Mouse (Mus musculus): ENCODE results near the gene Ankrd34a. TPM values are rescaled to one million over a fixed set of nuclear protein-coding genes. Genes with fewer than 3 reads are reported as not detected.

Gene Ankrd34a
- total RNA-seq, 2 experiments from 2014 or later: 0.59 to 1.5 TPM

DNA sequence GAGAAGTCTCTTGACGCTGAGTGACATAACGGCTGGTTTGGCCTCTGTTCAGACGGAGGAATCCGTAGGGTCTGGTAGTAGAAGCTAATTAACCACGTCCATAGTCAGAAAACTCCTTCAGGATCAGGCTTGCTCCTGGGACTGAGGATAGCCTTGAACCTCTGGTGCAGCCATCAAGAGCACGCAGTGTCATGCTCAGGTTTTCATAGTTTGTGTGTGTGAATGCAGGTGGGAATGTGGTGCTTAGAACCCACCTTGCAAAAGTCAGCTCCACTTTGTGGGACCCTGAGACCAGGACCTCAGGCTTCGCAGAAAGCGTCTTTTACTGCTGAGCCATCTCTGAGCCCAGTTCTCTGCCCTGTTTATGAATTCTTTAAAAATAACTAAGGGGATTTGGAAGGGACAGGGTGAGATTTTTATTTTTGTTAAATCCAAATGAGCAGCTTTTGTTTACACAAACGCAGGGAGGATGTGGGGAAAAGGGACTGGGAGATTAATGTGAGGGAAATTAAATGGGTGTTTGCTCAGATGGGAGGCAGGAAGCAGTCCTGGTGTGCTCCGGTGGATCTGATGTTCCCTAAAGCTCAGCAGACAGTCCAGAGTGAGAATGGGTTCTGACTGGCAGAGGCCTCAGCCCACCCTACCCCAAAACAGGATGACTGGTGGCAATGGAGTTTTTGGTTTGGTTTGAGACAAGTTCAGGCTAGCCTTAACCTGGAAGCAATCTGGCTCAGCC is 34.3 kb upstream of the Ankrd34a start:
- no peak for DNase-seq (ENCODE audit: low spot score in 2 of 2)

DNA sequence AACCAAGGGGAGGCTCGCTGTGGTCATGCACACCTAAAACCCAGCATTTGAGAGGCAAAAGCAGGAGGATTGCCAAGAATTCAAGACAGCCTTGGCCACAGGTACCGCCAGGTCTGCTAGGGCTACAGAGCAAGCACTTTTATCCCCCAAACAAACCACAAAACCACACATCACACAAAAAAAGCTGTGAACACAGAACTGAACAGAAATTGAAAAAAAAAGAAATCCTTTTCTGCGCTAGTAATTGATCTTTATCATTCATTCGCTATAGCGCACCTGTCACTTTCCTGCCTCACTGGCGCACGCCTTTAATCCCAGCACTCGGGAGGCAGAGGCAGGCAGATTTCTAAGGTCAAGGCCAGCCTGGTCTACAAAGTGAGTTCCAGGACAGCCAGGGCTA is 33.2 kb upstream of the Ankrd34a start:
- DNase-seq (ENCODE audit: low spot score in 2 of 2): no peak

DNA sequence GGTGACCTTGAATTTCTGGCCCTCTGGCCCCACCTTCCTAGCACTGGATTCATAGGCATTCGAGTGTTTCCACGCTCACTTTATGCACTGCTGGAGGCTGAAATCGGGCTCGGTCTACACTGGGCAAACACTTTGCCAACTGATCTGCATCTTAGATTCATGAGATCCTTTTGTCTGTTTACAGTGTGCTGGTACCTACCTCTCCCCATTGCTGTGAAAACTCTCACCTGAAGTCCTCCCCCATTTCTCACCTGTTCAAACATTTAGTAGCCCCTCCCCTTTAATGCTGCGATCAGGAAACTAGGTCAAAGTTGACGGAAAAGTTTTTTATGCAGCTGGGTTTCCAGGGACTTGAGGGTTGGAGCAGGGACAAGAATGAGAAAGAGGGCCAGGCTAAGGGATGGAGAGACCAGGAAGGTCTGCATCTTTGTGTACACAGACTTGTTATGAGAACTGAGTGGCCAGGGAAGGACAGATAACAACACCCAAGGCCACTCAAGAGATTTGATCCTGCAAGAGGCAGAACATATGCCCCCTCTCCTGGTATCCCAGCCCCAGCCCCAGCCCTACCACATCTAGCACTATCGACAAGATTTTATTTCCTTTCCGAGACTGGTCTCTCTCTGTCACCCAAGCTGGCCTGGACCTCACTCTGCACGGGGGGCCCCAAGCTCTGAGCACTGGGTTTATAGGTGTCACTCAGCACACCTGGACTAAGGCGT is 32.4 kb upstream of the Ankrd34a start:
- no peak for DNase-seq (ENCODE audit: low spot score in 2 of 2)

DNA sequence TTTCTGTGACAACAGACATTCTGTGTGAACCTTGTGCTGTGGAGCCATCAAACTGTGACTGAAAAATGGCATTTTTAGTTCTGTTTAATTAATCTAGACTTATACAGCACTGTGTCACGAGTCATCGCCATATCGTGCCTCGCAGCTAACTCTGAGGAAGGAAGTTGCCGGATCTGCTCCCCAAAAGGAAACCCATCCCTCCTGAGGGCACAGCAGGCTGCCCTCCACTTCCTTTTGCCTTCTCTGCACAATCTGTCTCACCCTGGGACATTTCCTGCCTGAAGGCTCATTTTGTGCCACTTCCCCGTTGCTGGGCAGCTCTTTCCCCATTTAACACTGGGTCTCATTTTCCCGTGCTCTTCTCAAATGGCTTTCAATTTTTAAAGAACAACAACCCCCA is 31.8 kb upstream of the Ankrd34a start:
- DNase-seq (ENCODE audit: low spot score in 2 of 2): no peak

DNA sequence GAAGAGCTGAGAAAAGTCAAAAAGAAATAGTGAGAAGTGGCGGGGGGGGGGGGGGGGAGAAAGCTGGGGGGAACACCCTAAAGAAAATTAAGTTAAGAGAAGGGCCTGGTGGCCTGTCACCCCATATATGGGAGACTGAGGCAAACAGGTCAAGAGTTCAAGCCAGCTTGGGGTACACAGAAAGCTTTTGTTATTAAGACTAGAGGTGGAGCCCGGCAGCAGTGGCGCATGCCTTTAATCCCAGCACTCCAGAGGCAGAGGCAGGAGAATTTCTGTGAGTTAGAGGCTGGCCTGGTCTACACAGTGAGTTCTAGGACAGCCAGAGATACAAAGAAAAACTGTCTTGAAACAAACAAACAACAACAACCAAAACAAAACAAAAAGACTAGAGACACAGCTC is 31.3 kb upstream of the Ankrd34a start:
- no peak for DNase-seq (ENCODE audit: low spot score in 2 of 2)

DNA sequence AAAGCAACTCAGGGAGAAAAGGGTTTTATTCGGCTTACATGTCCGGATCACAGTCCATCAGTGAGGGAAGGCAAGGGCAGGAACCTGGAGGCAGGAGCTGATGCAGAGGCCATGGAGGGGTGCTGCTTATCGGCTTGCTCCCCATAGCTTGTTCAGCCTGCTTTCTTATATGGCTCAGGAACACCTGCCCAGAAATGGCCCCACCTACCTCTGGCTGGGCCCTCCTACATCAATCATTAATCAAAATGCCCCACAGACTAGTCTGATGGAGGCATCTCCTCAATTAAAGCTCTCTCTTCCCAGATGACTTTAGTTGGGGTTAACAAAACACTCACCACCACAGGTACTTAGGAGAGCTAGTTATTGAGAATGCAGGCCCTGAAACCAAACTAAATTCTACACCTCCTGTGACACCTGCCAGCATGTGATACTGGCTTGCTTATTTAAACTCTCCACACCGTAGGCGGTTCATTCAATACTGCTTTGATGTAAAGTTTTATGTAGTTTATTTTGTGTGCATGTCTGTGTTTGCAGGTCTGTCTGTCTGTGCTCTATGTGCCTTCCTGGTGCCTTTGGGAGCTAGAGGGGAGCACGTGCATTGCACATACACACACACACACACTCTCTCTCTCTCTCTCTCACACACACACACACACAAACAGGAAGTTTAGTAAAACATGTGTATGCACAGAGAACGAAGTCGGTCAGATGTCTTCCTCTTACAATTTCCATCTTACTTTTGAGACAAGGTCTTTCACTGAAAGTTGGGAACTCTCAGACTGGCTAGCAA is 29.6 kb upstream of the Ankrd34a start:
- DNase-seq (ENCODE audit: low spot score in 2 of 2): no peak

DNA sequence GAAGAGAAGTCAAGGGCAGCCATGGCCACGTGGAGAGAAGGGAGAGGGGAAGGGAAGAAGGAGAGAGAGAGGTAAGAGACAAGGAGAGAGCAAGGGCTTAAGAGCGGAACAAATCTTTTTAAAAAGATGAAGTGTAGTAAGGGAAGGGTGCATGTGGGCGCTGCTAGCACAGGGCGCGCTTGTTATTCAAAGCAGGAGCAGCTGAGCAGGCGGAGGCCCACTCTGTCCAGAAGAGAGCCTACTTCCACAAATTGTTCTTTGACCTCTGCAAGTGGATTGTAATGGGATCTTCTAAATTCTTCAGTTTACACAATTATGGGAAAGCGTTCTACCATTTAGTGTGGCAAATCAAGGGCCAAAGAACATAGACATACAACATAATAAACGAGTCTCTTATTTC is 27.8 kb upstream of the Ankrd34a start:
- no peak for DNase-seq (ENCODE audit: low spot score in 2 of 2)

DNA sequence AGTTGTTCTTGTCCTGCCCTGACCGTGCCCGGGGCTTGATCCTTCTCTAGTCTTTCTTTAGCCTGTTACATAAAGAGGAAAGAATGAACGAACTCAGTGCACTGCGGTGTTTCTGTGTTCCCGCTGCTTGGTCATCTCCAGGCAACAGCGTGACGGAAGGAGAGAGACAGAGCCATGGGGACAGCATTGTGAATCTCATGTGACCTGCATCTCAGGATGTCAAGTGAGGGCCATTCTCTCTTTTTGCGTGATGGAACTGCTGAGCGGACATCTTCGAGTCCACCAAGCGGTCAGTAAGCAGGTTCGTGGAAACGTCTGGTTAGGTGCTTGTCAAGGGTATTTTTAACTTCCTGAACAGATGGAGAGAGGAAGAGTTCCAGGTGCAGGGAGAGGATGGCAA is 26.9 kb upstream of the Ankrd34a start:
- no peak for DNase-seq (ENCODE audit: low spot score in 2 of 2)

DNA sequence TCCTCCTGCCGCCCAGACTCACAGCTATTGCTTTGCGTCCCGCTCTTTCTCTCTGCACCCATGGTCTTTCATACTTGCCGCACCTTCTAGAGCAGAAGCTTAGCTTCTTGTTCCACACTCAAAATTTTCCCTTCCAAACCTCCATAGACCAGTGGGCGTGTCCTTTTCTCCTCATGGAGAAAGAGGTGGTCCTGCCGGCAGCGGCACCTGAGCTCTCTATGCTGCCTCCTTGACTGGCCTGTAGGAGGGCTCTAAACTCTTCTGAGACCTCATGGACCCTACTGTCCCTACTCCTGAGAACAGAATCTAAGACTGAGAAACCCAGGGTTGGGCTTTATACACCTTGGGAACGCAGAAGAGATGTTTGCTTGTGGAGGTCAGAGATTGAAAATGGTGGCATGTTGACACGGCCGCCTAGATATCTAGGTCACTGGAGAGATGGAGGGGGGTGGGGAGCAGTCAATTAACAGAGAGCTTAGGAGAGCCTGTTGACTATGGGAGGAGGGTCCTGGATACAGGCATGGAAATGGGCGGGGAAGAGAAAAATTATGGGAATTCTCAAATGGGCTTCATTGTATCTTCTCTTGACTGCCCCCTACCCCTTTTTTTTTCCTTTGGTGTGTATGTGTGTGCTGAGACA is 26.4 kb upstream of the Ankrd34a start:
- DNase-seq (ENCODE audit: low spot score in 2 of 2): no peak

DNA sequence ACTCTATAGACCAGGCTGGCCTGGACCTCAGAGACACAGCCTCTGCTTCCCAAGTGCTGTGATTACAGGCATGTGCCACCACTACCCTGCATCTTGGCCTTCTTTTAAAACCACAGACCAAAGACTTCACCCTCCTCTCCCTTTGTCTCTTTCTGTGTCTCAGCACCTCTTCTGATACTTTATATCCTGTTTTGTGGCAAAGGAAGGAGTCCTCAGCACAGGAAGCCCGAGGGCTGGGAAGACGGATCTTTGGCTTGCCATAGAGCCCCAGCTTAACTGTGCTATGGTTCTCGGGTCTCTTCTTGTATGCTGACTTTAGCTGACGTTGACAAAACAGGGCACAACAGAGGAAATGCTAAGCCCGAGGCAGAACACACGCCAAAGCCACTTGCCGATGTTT is 25.8 kb upstream of the Ankrd34a start:
- no peak for DNase-seq (ENCODE audit: low spot score in 2 of 2)

DNA sequence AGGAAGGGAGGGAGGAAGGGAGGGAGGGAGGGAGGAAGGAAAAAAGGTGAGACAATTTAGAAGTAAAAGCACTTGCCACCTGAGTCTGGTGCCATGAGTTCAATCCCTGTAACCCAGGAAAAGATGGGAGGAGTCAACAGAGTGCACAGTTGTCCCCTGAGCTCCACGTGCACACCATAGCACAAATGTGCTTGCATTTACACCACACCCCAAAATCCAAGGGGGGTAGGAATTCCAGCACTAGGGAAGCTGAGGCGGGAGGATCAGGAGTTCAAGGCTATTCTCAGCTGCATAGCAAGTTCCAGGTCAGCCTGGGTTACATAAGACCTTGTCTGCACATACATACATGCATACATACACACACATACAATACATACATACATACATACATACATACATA is 25.1 kb upstream of the Ankrd34a start:
- DNase-seq (ENCODE audit: low spot score in 2 of 2): no peak

DNA sequence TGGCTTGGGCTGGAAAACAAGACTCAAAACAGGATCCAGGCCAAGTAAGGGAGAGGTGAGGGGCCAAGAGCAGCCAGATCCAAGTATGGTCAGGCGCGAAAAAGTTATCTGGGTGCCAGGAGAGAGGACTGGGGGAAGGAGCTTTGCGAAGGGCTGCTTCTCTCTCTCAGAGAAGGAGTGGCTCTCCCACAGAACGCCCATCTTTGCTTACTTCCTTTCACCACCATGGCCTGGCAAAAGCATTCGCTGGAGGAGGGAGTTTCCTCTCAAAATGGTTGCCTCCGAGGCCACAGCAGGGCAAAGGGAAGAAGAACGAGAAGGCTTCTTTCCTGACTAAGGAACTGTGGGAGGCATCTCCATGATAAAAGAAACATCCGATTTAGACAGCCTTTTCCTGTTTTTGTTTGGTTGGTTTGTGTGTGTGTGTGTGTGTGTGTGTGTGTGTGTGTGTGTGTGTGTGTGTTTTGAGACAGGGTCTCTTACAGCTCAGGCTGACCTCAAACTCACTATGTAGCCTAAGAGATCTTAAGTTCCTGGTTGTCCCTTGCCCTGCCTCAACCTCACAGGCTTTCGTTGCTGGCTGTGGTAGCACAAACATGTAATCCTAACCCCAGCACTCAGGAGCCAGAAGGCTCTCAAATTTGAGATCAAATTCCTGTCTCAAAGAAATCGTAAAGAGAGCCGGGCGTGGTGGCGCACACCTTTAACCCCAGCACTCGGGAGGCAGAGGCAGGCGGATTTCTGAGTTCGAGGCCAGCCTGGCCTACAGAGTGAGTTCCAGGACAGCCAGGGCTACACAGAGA is 24.3 kb upstream of the Ankrd34a start:
- DNase-seq (ENCODE audit: low spot score in 2 of 2): no peak

DNA sequence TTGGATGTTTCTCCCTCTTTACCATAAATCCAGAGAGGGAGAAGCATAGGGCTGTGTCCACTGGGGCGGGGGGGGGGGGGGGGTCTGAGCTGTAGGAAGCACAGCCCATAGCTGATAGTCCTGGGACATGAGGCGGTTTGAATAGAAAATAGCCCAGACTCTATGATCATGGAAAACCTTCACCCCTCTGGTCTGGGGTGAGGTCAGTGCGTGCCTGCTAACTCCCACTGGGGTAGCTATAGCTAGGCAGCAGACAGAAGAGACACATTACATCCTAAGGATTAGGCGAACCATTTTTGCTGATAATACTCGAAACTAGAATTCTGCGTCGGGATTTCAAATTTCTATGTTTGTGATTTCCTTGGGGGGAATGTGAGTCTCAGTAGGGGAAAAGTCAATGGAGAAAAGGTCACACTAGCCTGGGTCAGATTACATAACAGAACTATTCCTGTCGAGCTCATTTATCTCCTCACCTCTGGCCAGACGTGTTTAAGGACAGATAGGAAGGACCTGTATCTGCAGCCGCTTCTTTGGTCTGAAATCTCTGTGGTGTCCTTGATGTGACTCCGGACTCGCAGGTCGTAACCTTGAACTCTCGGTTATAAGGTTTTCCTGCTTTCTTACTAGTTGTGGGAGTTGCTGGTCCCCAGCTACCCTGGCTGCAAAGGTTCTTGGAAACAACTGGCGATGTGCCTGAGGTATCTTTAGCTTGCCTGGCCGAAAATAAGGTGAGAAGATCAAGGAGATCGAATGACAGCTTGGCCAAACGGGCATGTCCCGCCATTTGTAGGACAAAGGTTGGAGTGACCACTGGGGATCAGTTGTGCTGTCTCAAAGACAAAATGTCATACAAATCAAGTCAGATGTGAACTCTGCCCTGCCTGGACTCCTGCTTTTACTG is 22.6 kb upstream of the Ankrd34a start:
- DNase-seq (ENCODE audit: low spot score in 2 of 2): no peak

DNA sequence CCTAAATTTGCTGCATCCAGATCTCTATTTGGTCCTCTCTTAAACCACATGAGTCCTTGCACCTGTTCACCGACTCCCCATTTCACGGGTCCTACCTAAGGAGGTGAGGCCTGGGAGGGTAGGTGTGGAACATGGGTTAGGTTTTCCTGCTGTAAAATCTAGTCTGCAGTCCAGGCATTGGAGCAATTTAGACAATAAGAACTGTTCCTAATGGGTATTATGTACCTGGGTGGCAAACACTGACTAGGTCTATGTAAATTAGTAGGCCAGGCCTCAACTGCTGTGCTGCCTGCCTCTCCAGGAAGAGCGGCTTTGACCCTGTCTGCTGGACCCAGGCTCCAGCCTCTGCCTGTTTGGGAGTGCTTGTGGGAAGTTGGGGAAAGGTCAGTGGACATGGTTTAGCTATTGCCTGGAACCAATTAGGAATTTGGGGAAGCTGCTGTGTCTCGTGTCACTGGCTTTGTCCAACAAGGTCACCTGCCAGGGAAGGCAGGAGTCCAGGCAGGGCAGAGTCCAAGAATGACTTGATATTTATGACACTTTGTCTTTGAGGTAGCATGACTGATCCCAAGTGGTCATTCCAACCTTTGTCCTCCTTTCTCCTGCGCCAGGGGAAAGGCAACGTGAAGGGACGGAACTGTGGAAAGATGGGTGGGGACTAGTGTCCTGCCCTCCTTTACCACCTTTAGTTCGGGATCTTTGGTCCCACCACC is 21.0 kb upstream of the Ankrd34a start:
- DNase-seq (ENCODE audit: low spot score in 2 of 2): no peak

DNA sequence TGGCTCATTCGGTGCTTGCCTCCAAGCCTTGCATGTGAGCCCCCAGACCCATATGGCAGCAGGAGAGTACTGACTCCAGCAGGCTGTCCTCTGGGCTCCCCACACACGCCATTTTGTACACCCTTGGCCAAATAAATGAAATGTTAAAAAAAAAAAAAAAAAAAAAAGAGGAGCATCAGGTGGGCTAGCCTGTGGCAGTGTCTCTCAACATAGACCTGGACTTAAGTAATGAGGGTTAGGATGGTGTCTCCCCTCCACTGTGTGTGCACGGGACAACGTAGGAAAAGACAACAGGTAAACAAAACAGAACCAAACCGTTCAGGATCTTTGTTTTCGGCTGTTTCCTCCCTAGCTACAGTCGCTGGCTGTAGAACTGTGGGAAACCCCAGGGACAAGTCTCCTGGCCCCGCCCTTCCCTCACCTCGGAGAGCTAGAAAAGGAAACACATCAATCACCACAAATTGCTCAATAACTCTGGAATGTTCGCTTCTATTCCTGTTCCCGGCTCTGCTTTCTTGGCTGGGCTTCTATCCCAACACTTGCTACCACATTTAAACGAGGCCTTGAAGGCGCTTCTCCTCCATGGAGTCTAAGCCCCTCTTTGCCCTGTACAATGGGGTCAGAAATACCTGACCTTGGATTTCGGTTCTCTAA is 20.3 kb upstream of the Ankrd34a start:
- DNase-seq (ENCODE audit: low spot score in 2 of 2): peak in 1 of 2 experiments; percentile 57

DNA sequence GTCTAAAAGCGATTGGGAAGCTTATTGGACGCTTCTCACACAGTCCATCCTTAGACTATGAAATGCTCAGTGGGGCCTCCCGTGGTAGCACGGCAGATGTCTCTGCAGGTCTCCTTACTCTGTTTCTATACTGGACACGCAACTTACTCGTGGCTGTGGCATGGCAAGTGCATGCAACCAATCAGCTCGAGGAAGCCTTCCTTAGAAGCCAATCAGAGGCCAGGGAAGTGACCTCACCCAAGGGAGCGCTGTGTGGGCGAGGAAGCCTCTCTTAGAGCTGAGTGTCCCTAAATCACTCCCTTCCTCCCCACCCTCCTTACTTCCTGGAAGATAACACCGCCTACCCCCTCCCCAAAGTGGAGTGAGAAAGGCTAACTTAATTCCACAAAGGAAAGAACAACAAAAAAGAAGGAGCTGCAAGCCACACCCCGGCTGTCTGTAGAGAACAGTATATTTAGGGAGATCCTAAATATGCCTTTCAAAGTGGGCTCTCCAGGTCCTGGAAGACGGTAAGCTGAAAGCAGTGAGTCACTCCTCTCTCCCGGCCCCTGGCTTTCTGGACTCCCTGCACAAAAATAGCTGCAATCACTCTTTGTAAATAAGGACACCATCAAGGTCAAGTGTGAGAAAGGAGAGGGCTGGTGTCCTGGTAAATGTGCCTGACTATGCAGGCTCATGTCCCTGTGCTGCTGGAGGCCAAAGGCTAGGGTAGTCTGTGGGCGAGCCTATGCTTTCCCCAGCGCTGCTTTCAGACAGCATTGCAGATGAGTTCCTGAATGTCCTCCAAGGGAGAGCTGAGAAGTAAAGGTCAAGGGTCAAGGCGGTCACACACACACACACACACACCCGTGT is 19.5 kb upstream of the Ankrd34a start, which contains the start of gene Gm16253:
Gm16253 (plus strand) TSS at position 295 of the 852 bp plus-strand sequence.
- peak; percentile 76 to 83 for DNase-seq (ENCODE audit: low spot score in 2 of 2)

DNA sequence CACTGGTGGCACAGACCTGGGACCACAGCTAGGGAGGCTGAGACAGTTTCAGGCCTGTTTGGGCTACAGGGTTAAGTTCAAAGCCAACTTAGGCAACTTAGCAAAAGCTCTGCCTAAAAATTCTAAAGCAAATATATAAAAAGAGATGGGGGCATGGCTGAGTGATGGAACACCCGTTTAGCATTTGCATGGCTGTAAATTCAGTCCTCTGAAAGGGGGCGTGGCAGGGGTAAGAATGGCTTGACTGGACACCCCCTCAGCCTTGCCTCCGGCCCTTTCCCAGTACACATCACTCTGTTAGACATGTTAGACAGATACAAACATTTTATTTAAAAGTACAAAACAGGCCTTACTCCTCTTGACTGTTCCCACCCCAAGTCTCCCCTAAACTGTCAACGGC is 18.9 kb upstream of the Ankrd34a start:
- DNase-seq (ENCODE audit: low spot score in 2 of 2): no peak

Data from adrenal gland, postnatal 4 days (tissue).